Mouse (Mus musculus) heart, adult 2 months (tissue): ENCODE measurements around the gene Creld1. TPM values are rescaled to one million over a fixed set of nuclear protein-coding genes. Genes with fewer than 3 reads are reported as not detected.

Source experiments
- DNase-seq, 2 experiments: peaks; one replicate each; pipeline ENCODE4 v3.0.0; 2021
- H3K27ac ChIP-seq: fragments of 200-600 bp; 2 replicates; pipeline ENCODE4 v1.8.1; 2022
- H3K27me3 ChIP-seq: fragments of 200-500 bp; 2 replicates; pipeline ENCODE4 v1.6.1; 2012; ENCODE audit warnings: mild to moderate bottlenecking, low read length, inconsistent platforms, mixed read lengths; ENCODE audit not compliant: control insufficient read depth, insufficient read depth
- H3K36me3 ChIP-seq: fragments of 200-500 bp; 2 replicates; pipeline ENCODE4 v1.6.1; 2012; ENCODE audit warnings: low read length, inconsistent platforms; ENCODE audit not compliant: control insufficient read depth, insufficient read depth
- H3K4me1 ChIP-seq: fragments of 200-500 bp; 2 replicates; pipeline ENCODE4 v1.6.1; 2011; ENCODE audit warnings: low read length; ENCODE audit not compliant: control insufficient read depth, insufficient read depth
- H3K4me3 ChIP-seq: fragments of 200-600 bp; 2 replicates; pipeline ENCODE4 v1.8.1; 2022
- H3K79me2 ChIP-seq: fragments of 200-500 bp; replicated peaks from 2 replicates; pipeline ENCODE4 v1.6.1; 2012; ENCODE audit warnings: mild to moderate bottlenecking, inconsistent platforms, low read length, moderate library complexity, mixed read lengths; ENCODE audit not compliant: control insufficient read depth, insufficient read depth
- H3K9ac ChIP-seq: fragments of 200-500 bp; 2 replicates; pipeline ENCODE4 v1.6.1; 2012; ENCODE audit warnings: low read depth, mild to moderate bottlenecking, control low read depth, inconsistent platforms, low read length, mixed read lengths
- CTCF ChIP-seq: fragments of 200-600 bp; IDR thresholded peaks from 2 replicates; pipeline ENCODE4 v1.8.1; 2022; ENCODE audit warnings: antibody characterized with exemption, mild to moderate bottlenecking, moderate library complexity
- EP300 ChIP-seq: fragments of 200-500 bp; IDR thresholded peaks from 2 replicates; pipeline ENCODE4 v1.6.1; 2011; ENCODE audit warnings: low read depth, low read length, control low read depth; ENCODE audit not compliant: insufficient read depth
- POLR2A ChIP-seq: fragments of 200-500 bp; IDR thresholded peaks from 2 replicates; pipeline ENCODE4 v1.6.1; 2011; ENCODE audit warnings: mild to moderate bottlenecking, low read depth, low read length, control low read depth; ENCODE audit not compliant: insufficient read depth
- WGBS: fragments of 180-500 bp; shearing (Covaris S2); methylation state at CpG from one replicate; pipeline ENCODE4 v1.1.7; 2018; 5-methylcytosine and 5-hydroxymethylcytosine counted together
- intact Hi-C: fragments of 180-260 bp; cut with DNase I; formaldehyde crosslinking; loops from one replicate; pipeline ENCODE4 v1.15.1; 2025
- long read RNA-seq: library from polyadenylated mRNA; stranded (forward); transcript quantifications from one replicate; pipeline ENCODE4 v2.0.0, GENCODE M21; 2021
- polyA plus RNA-seq: library from polyadenylated mRNA; depleted of rRNA; stranded (reverse); fragments of >200 nt; gene quantifications from 2 replicates; pipeline ENCODE4 v1.2.3, GENCODE M21; 2012; rRNA removed
- total RNA-seq, 2 experiments: library from RNA; stranded (reverse); gene quantifications; 2 replicates each; pipeline ENCODE4 v1.2.3; 2021

Creld1 gene
- 10 to 100 TPM; 53.0 to 56.7 TPM for total RNA-seq
- polyA plus RNA-seq = 32.4 and 41.4 TPM in 2 replicates
- long read RNA-seq, transcript Creld1-201 (10 exons, 2,306 nt) = major isoform, 48 of 56 reads
- long read RNA-seq, partial matches to known transcripts = 5 of 56 reads
- long read RNA-seq, other reads (novel, unspliced or antisense) = 2 of 56 reads

GRCm38 (mm10) chr6:113483100-113483615 is at the start of gene Creld1:
Creld1 (plus strand) TSS chr6:113483297.
- peak; percentile 81 for TF ChIP-seq POLR2A
- no peak for TF ChIP-seq EP300
- H3K36me3 ChIP-seq = no peaks in the 10 kb centered on the region
- H3K79me2 ChIP-seq = no peaks in the 10 kb centered on the region
- H3K4me3 ChIP-seq = peak within 1 kb of the TSS; percentile 62
- WGBS = under 1% methylated on average over 26 of the region's 26 CpGs
- DNase-seq = peak; percentile 91 to 97
- H3K27ac ChIP-seq = peak within 1 kb of the TSS; percentile 88
- H3K27me3 ChIP-seq = no peaks in the 10 kb centered on the region
- peaks cover 3% of the 10 kb centered on the region for H3K4me1 ChIP-seq
- intact Hi-C loops = loop anchor here (1.0 to 5.0 kb wide), 4 partner anchors 41 to 214 kb away; partner anchors contain the start of genes Brk1, Emc3, Fancd2 and Jagn1
- H3K9ac ChIP-seq = peak within 1 kb of the TSS; percentile 46

- DNase-seq = no peak
- 69% methylated on average over 3 of the region's 3 CpGs for WGBS
- no peak for TF ChIP-seq EP300
- TF ChIP-seq POLR2A = no peak
- no peak for TF ChIP-seq CTCF
Measured at GRCm38 (mm10) chr6:113433661-113434060, 49.4 kb upstream of the Creld1 start.

DNA sequence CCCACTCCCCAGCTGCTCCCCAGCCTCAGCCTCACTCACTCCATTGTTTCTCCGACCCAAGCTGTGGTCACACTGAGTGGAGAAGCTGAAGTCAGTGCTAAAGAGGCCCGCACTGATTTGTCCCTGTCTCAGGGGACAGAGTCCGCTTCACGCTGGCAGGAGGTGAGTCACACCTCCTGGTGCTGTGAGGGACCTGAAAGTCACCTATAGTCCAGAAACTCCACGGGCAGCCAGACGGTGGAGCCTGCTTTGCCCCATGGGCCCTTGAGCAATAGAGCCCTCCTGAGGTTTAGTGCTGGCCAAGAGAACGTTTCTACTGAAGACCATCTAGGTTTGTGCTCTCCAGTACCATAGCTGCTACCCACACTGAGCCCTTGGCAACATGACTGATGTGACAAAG is 48.4 kb upstream of the Creld1 start:
- no peak for TF ChIP-seq POLR2A
- TF ChIP-seq CTCF = no peak
- no peak for TF ChIP-seq EP300
- DNase-seq = no peak
- 62% methylated on average over 7 of the region's 7 CpGs for WGBS
- no peaks in the 10 kb centered on the region for H3K36me3 ChIP-seq
- intact Hi-C loops = no loop called here
- no peak overlapping the region for H3K9ac ChIP-seq
- no peaks in the 10 kb centered on the region for H3K4me1 ChIP-seq
- H3K27me3 ChIP-seq = no peaks in the 10 kb centered on the region
- H3K27ac ChIP-seq = no peak overlapping the region
- H3K4me3 ChIP-seq = no peak overlapping the region
- H3K79me2 ChIP-seq = no peaks in the 10 kb centered on the region

More at GRCm38 (mm10) chr6:113433661-113434060, 49.4 kb upstream of the Creld1 start:
- no peaks in the 10 kb centered on the region for H3K79me2 ChIP-seq
- intact Hi-C loops = no loop called here
- no peak overlapping the region for H3K9ac ChIP-seq
- H3K4me3 ChIP-seq = no peak overlapping the region
- no peak overlapping the region for H3K27ac ChIP-seq
- no peaks in the 10 kb centered on the region for H3K36me3 ChIP-seq
- H3K27me3 ChIP-seq = no peaks in the 10 kb centered on the region
- no peaks in the 10 kb centered on the region for H3K4me1 ChIP-seq

DNA sequence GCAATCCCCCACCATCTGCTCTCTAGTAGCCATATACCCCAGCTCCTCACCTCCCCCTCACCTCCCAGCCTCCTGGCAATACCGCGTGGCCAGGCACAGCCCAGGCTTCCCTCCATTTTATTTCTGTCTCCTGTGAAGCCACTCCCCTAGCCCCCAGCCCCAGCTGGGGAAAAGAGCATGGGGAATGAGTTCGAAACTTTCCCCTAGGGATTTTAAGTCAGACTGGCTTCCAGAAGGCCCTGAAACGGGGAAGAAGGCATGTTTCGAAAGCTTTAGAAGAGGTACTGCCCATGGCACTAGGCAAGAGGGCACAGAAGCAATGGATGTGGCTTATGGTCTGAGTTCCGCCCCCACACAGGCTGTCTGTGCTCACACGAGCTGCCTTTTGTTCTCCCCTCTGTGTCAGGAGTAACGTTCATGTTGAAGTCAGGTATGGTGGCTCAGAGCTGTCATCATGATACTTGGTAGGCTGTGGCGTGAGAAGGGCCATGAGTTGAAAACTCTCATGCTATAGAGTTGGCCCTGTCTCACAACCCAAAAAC is 47.4 kb upstream of the Creld1 start, which contains the start of gene Cidec:
TSS of gene Cidec (minus strand) at position 97 of the 542 bp plus-strand sequence.
- H3K4me3 ChIP-seq = no peak within 1 kb of the TSS
- no peak for TF ChIP-seq CTCF
- TF ChIP-seq EP300 = no peak
- H3K36me3 ChIP-seq = no peaks in the 10 kb centered on the region
- no peaks in the 10 kb centered on the region for H3K79me2 ChIP-seq
- H3K27ac ChIP-seq = no peak within 1 kb of the TSS
- no peak within 1 kb of the TSS for H3K9ac ChIP-seq
- H3K27me3 ChIP-seq = no peaks in the 10 kb centered on the region
- WGBS = 70% methylated on average over 9 of the region's 9 CpGs
- H3K4me1 ChIP-seq = no peaks in the 10 kb centered on the region
- no peak for DNase-seq
- intact Hi-C loops = no loop called here

- Histone ChIP-seq H3K9ac (no peak overlapping the region), H3K4me1 (no peaks in the 10 kb centered on the region; the same call in 1 of the 2 replicates), H3K79me2 (no peaks in the 10 kb centered on the region), H3K27ac (no peak overlapping the region), H3K4me3 (no peak overlapping the region), H3K27me3 (no peaks in the 10 kb centered on the region), H3K36me3 (no peaks in the 10 kb centered on the region)
- intact Hi-C loops = no loop called here
- 71% methylated on average over 12 of the region's 12 CpGs for WGBS
- DNase-seq = no peak
- TF ChIP-seq POLR2A (no peak), CTCF (no peak), EP300 (no peak)
Measured at GRCm38 (mm10) chr6:113437135-113437534, 46.0 kb upstream of the Creld1 start.
